Mouse (Mus musculus) cerebellum, adult 2 months (tissue): Measurements from ENCODE around the gene 4931409K22Rik. TPM values are rescaled to one million over a fixed set of nuclear protein-coding genes. Genes with fewer than 3 reads are reported as not detected.
"Not testable (repeated sequence)": the region's sequence is repeated elsewhere in the genome, so short reads cannot be mapped to it uniquely, and the experiment has no call there.

Experiments used
- DNase-seq, 2 experiments: peaks; one replicate each; pipeline ENCODE4 v3.0.0; 2021
- H3K27ac ChIP-seq: fragments of 200-500 bp; 2 replicates; pipeline ENCODE4 v1.5.1; 2012; ENCODE audit warnings: low read length, control low read depth, inconsistent platforms; ENCODE audit not compliant: insufficient read depth
- H3K27me3 ChIP-seq: fragments of 200-500 bp; 2 replicates; pipeline ENCODE4 v1.6.1; 2012; ENCODE audit warnings: inconsistent platforms, mild to moderate bottlenecking, low read length, moderate library complexity; ENCODE audit not compliant: control insufficient read depth, insufficient read depth
- H3K4me1 ChIP-seq: fragments of 200-500 bp; 2 replicates; pipeline ENCODE4 v1.6.1; 2011; ENCODE audit warnings: low read length; ENCODE audit not compliant: control insufficient read depth, insufficient read depth
- H3K4me3 ChIP-seq: fragments of 200-500 bp; replicated peaks from 2 replicates; pipeline ENCODE3; 2011; ENCODE audit warnings: mild to moderate bottlenecking, low read depth, low read length, control low read depth; ENCODE audit not compliant: insufficient read depth
- CTCF ChIP-seq: fragments of 200-500 bp; IDR thresholded peaks from 2 replicates; pipeline ENCODE4 v1.5.1; 2011; ENCODE audit warnings: low read depth, mild to moderate bottlenecking, control low read depth, low read length, moderate library complexity, borderline replicate concordance; ENCODE audit not compliant: insufficient read depth
- POLR2A ChIP-seq: fragments of 200-500 bp; IDR thresholded peaks from 2 replicates; pipeline ENCODE4 v1.6.1; 2011; ENCODE audit warnings: low read length, control low read depth, borderline replicate concordance; ENCODE audit not compliant: insufficient read depth
- WGBS: fragments of 180-500 bp; shearing (Covaris S2); methylation state at CpG from one replicate; pipeline ENCODE4 v1.1.7; 2018; 5-methylcytosine and 5-hydroxymethylcytosine counted together
- polyA plus RNA-seq: library from polyadenylated mRNA; depleted of rRNA; stranded (reverse); fragments of >200 nt; gene quantifications from 2 replicates; pipeline ENCODE4 v1.2.3, GENCODE M21; 2012

4931409K22Rik gene
- polyA plus RNA-seq, 1 experiment: not detected

DNA sequence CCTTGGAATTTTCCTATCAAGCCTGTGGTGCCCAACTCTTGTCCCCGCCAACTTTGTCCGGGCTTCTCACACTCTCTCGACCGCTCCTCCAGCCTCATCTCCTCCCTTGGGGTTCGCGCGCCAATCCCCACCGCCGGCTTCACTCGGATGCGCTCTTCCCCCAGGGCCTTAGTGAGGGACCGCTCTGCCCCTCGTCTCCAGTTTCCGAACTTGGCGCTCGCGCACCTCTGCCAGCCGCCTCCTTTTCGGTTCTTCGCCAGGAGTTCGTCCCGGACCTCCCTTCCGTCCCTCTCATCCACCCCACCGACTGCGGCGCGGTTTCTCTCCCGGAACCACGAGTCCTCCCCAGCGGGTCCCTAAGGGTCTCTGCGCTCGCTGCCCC lies 20.2 kb upstream of the 4931409K22Rik start:
- Histone ChIP-seq H3K4me3 (peak overlapping the region; percentile 85), H3K27me3 (no peaks in the 10 kb centered on the region), H3K27ac (no peak overlapping the region), H3K4me1 (no peaks in the 10 kb centered on the region)
- WGBS: 1% methylated on average over 32 of the region's 32 CpGs
- TF ChIP-seq POLR2A: no peak
- TF ChIP-seq CTCF: no peak
- no peak for DNase-seq

DNA sequence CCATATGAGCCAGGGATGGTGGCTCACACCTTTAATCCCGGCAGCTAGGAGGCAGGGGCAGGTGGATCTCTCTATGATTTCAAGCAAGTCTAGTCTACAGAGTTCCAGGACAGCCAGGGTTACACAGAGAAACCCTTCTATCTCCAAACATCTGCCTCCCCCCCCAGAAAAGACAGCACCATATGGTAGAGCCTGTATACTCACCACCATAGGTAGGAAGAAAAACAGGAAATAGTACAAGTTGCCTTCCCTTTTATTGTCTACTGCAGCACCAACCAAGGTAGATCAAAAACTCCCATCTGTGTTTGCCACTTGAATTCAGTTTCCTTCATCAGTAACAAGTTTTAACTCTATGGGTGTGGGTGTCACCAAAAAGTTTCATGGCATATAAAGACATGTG lies 19.3 kb upstream of the 4931409K22Rik start:
- no peak overlapping the region for H3K27ac ChIP-seq
- no peak for DNase-seq
- 84% methylated on average over 1 of the region's 1 CpGs for WGBS
- H3K4me1 ChIP-seq: no peaks in the 10 kb centered on the region
- H3K4me3 ChIP-seq: no peak overlapping the region
- no peak for TF ChIP-seq CTCF
- no peak for TF ChIP-seq POLR2A
- H3K27me3 ChIP-seq: no peaks in the 10 kb centered on the region

DNA sequence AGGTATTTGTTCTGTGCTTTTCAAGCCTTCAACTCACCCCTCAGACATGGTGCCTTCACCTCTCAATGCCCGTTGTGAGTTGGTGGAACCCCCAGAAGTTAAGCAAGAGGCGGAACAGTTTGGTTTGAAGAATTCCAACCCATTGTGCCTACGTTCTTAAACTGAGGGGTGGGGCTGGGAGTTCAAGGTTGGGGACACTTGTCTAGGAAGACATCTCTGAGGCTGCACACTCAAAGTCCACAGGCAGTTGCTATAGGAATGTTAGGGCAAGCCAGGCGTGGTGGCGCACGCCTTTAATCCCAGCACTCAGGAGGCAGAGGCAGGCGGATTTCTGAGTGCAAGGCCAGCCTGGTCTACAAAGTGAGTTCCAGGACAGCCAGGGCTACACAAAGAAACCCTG lies 1.3 kb downstream of the 4931409K22Rik start:
- WGBS: 96% methylated on average over 7 of the region's 7 CpGs

DNA sequence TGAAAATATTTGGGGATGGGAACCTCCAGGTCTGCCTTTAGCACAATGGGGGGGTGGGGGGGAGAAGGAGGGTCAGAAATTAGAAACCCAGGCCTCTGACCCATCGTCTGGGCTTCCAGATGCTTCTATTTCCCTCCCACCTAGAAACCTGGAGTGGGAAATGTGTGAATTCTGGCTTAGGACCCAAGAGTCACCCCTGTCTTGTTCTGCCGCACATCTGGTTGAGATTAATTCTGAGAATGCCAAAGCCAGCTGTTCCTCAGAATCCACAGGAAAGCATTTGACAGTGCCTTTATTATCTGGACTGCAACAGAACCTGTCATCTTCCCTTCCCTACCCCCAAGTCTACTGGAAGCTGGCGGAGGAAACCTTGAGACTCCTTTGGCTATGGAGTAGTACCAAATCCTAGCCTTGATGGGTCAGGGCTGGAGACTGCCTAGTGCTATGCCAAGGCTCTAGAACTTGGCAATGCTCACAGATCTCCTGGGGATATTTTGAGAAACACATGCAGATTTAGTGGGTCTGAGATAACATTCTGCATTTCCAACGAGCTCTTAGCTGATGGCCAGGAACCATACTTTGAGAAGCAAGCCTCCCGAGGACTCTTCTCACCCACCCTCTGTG lies 2.9 kb downstream of the 4931409K22Rik start:
- Histone ChIP-seq H3K27me3 (no peaks in the 10 kb centered on the region), H3K27ac (no peak overlapping the region), H3K4me3 (no peak overlapping the region), H3K4me1 (no peaks in the 10 kb centered on the region)
- 61% methylated on average over 5 of the region's 5 CpGs for WGBS
- no peak for DNase-seq
- no peak for TF ChIP-seq CTCF
- TF ChIP-seq POLR2A: no peak

More for the DNA sequence above, 1.3 kb downstream of the 4931409K22Rik start:
- H3K4me1 ChIP-seq, H3K27ac ChIP-seq, H3K4me3 ChIP-seq, DNase-seq, H3K27me3 ChIP-seq: not testable (repeated sequence)

DNA sequence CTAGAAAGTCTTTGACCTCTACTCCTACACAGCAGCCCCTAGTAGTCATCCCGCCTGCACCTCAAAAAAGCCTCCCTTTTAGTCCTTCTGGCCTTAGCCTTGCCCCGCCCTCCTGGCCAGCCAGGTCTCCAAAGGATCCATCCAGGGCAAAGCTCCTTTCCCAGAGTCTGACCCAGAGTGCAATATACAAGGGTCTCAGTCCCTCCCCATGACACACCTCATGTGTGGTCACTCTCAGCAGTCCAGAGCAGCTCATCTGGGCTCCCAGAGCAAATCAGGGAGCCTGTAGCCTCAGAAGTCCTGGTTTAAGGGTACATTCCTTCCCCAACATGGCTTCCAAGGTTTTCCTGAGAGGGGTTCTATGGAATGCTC lies 5.3 kb downstream of the 4931409K22Rik start:
- no peak overlapping the region for H3K4me3 ChIP-seq
- no peaks in the 10 kb centered on the region for H3K27me3 ChIP-seq
- H3K4me1 ChIP-seq: no peaks in the 10 kb centered on the region
- no peak for TF ChIP-seq POLR2A
- no peak for TF ChIP-seq CTCF
- H3K27ac ChIP-seq: no peak overlapping the region
- WGBS: 56% methylated on average over 2 of the region's 2 CpGs
- DNase-seq: no peak

DNA sequence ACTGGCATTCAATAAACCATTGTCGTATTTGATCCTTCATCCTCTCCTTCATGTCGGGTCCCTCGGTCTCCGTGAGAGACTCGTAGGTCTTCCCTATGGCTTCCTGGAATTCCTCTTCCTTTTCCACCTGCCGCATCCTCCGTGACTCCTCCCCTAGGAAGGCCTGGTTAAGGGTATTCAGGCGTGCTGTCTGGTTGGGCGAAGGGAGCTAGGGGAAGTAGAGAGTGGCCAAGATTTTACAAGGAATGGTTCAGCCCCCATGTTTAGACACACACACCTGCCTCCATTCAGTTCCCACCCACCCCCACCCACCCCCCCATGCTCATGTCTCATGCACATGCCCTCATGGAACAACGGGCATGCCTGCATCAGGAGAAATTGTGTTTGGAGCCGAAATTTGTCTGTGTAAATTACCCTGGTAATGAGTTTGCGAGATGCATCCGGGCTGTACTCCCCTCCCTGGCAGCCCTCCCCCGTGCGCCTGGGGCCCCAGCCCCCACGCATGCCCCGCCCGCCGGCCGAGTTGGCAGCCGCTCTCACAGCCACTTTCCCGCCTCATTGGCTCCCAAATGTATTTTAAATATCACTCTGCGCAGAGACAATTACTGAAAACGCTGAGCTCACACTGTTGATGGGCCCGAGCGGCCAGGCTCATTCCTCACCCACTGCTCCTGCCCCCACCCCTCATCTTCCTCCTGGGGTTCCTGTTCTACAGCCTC lies 5.9 kb downstream of the 4931409K22Rik start:
- H3K4me3 ChIP-seq: no peak overlapping the region
- H3K27ac ChIP-seq: no peak overlapping the region
- WGBS: 18% methylated on average over 26 of the region's 26 CpGs
- no peaks in the 10 kb centered on the region for H3K27me3 ChIP-seq
- no peak for DNase-seq
- H3K4me1 ChIP-seq: no peaks in the 10 kb centered on the region
- TF ChIP-seq POLR2A (no peak), CTCF (no peak)

DNA sequence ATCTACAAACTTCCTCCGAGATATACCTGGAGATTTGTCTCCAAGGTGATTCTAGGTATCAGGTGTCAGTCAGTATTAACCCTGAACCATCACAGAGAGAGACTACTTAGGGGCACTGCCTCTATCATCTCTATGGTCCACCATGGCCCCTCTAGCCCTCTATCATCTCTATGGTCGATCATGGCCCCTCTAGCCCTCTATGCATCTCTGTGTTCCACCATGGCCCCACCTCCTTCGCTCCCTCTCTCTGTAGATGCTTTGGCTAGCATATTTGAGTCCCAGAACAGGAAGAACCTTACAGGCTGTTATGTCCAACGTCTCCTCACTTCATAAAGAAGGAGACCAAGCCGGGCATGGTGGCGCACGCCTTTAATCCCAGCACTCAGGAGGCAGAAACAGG lies 14.0 kb downstream of the 4931409K22Rik start:
- no peak for TF ChIP-seq POLR2A
- TF ChIP-seq CTCF: no peak
- no peaks in the 10 kb centered on the region for H3K27me3 ChIP-seq
- no peaks in the 10 kb centered on the region for H3K4me1 ChIP-seq
- DNase-seq: no peak
- WGBS: 82% methylated on average over 7 of the region's 7 CpGs
- no peak overlapping the region for H3K4me3 ChIP-seq
- H3K27ac ChIP-seq: no peak overlapping the region

DNA sequence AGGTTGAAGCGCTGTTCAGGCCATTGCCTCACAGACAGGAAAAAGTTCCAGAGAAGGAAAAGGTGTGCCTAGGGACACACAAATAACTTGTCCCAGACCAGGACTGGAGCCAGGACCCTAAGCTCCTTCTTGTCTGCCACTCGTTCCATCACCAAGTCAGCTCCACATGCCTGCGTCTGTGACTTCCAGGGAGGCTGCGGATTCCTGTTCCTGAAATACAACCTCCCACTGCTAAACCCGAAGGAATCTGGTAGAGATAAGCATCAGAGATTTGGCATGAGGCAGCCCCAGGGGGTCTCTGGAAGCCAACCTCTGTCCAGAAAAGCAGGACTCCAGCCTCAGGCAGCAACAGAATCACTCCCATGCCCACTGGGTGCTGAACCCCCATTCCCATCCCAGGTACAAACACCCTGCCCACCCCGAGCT lies 15.5 kb downstream of the 4931409K22Rik start:
- no peak overlapping the region for H3K4me3 ChIP-seq
- no peak for DNase-seq
- H3K27ac ChIP-seq: no peak overlapping the region
- WGBS: 37% methylated on average over 6 of the region's 6 CpGs
- no peaks in the 10 kb centered on the region for H3K4me1 ChIP-seq
- no peaks in the 10 kb centered on the region for H3K27me3 ChIP-seq
- no peak for TF ChIP-seq CTCF
- no peak for TF ChIP-seq POLR2A
